Mouse (Mus musculus) kidney, postnatal 0 days (tissue): ENCODE measurements around the gene Dhps. TPM values are rescaled to one million over a fixed set of nuclear protein-coding genes. Genes with fewer than 3 reads are reported as not detected.

Experiments
- ATAC-seq: fragments of 200-750 bp; cut with Nextera tagmentation; replicated peaks from 2 replicates; pipeline ENCODE4 v1.8.0; 2017; ENCODE audit warnings: low read depth, moderate number of reproducible peaks, moderate TSS enrichment, moderate library complexity; ENCODE audit not compliant: low FRiP score
- DNase-seq: peaks from one replicate; pipeline ENCODE4 v3.0.0-alpha.2; 2016; ENCODE audit warnings: low spot score
- H3K27ac ChIP-seq: fragments of 300-500 bp; sonication (generic); 2 replicates; pipeline ENCODE4 v1.5.1; 2014; ENCODE audit warnings: mild to moderate bottlenecking
- H3K27me3 ChIP-seq: fragments of 300-500 bp; sonication (generic); 2 replicates; pipeline ENCODE4 v1.6.1; 2014; ENCODE audit warnings: low read length, mixed read lengths; ENCODE audit not compliant: insufficient read depth
- H3K36me3 ChIP-seq: fragments of 300-500 bp; sonication (generic); 2 replicates; pipeline ENCODE4 v1.6.1; 2014; ENCODE audit warnings: low read length, mixed read lengths; ENCODE audit not compliant: insufficient read depth
- H3K4me1 ChIP-seq: fragments of 300-500 bp; sonication (generic); replicated peaks from 2 replicates; pipeline ENCODE4 v1.6.1; 2014; ENCODE audit warnings: antibody characterized with exemption, low read length, mixed read lengths; ENCODE audit not compliant: insufficient read depth
- H3K4me2 ChIP-seq: fragments of 300-500 bp; sonication (generic); 2 replicates; pipeline ENCODE4 v1.6.1; 2014; ENCODE audit warnings: mild to moderate bottlenecking, low read length, moderate library complexity, mixed read lengths
- H3K4me3 ChIP-seq: fragments of 300-500 bp; sonication (generic); replicated peaks from 2 replicates; pipeline ENCODE4 v1.5.1; 2014; ENCODE audit warnings: low read depth, low read length
- H3K9ac ChIP-seq: fragments of 300-500 bp; sonication (generic); 2 replicates; pipeline ENCODE4 v1.6.1; 2014; ENCODE audit warnings: low read depth, low read length
- H3K9me3 ChIP-seq: fragments of 300-500 bp; sonication (generic); replicated peaks from 2 replicates; pipeline ENCODE4 v1.6.1; 2016; ENCODE audit warnings: low read length, inconsistent platforms, mixed read lengths
- CTCF ChIP-seq: IDR thresholded peaks from 2 replicates; pipeline ENCODE4 v1.5.1; 2016; ENCODE audit warnings: antibody characterized with exemption, low read depth, mild to moderate bottlenecking, moderate library complexity
- WGBS: fragments of 180-500 bp; shearing (Covaris S2); extraction: QIAGEN DNeasy Blood & Tissue Kit; methylation state at CpG from one replicate; pipeline ENCODE4 v1.1.7; 2014; 5-methylcytosine and 5-hydroxymethylcytosine counted together
- polyA plus RNA-seq: library from polyadenylated mRNA; unstranded; fragments of >200 nt; fragmentation: Nextera tagmentation; extraction: Ambion mirVana; gene quantifications from 2 replicates; pipeline ENCODE4 v1.2.1, GENCODE M21; 2015

Dhps gene
- polyA plus RNA-seq, 1 experiment from 2014 or later = 55.7 TPM

DNA sequence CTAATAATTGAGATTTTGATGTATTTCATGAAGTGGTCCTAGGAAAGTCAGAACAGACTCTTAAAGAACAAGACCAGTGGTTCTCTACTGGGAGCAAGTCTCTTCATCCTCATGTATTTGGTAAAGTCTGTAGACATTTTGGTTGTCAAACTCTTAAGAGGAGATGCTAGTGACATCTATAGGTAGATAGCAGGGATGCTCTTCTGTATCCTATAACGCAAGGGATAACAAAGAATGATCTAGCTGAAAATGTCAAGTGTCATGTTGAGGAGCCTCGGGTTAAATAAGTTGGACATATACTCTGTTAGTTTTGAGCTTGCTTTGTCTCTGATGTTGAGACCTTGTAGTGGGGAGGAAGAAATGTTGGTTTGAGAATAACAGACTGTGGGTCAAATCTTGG lies 43.6 kb upstream of the Dhps start:
- Histone ChIP-seq H3K27ac (no peak overlapping the region), H3K27me3 (no peaks in the 10 kb centered on the region), H3K4me2 (peak overlapping the region; percentile 50), H3K9ac (peak overlapping the region; percentile 99), H3K4me1 (peaks cover 14% of the 10 kb centered on the region), H3K9me3 (no peaks in the 10 kb centered on the region), H3K4me3 (peak overlapping the region; percentile 98), H3K36me3 (peaks cover 29% of the 10 kb centered on the region)
- ATAC-seq (no peak), DNase-seq (peak; percentile 17)
- 8% methylated on average over 2 of the region's 2 CpGs for WGBS
- no peak for TF ChIP-seq CTCF

DNA sequence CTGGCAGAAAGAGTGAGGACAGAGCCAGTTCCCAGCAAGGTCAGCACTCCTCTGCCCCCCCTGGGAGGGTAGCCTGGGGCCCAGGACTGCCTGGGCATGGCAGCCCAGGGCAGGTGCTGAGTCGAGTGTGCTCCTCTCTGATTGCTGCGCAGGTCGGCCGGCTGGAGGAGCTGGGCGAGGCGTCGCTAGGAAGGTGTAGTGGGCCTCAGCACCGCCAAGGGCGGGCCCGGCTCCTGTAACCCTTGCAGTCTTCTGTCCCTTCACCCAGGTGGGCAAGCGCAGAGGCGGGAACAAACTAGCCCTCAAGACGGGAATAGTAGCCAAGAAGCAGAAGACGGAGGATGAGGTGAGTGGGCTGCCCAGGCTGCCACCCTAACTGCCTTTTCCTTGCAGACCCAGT lies 42.3 kb upstream of the Dhps start:
- H3K36me3 ChIP-seq = peaks cover 26% of the 10 kb centered on the region
- 88% methylated on average over 14 of the region's 14 CpGs for WGBS
- H3K9me3 ChIP-seq = no peaks in the 10 kb centered on the region
- DNase-seq = no peak
- no peak overlapping the region for H3K9ac ChIP-seq
- H3K4me2 ChIP-seq = peak overlapping the region; percentile 50; the same call in 1 of the 2 replicates
- no peak for ATAC-seq
- H3K27me3 ChIP-seq = no peaks in the 10 kb centered on the region
- H3K27ac ChIP-seq = no peak overlapping the region
- peaks cover 12% of the 10 kb centered on the region for H3K4me1 ChIP-seq
- TF ChIP-seq CTCF = no peak
- H3K4me3 ChIP-seq = no peak overlapping the region

DNA sequence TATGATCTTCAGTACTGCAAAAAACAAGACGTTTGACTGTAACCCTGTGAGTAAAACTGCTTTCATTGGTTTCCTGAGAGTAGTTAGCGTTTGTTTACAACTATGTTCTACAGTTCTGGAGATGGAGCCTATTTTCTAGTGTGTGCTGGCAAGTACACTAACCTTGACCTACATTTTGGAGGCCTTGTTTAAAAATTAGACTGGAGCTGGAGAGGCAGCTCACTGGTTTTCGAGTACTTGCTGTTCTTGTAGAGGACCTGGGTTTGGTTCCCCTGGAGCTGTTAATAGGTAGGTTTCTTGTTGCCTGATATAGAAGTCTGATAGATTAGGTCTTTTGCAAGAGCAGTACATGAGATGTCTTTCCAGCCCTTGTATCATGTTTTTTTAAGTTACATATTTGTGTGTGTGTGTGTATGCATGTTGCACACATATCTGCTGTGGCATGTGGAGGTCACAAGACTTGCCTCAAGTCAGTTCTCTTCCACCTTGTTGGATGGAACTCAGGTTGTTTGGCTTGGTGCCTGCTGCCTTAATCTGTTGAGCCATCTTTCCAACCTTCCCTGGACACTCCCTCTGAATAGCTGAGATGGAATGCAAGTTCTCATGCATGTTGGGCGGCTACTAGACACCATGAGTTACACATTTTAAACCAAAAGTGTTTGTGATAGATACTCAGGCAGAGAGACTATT lies 38.8 kb upstream of the Dhps start:
- no peak overlapping the region for H3K9ac ChIP-seq
- DNase-seq (no peak), ATAC-seq (no peak)
- H3K4me2 ChIP-seq = no peak overlapping the region
- H3K27me3 ChIP-seq = no peaks in the 10 kb centered on the region
- peak overlapping the region; percentile 54; the same call in 1 of the 2 replicates for H3K27ac ChIP-seq
- WGBS = 80% methylated on average over 4 of the region's 4 CpGs
- no peaks in the 10 kb centered on the region for H3K9me3 ChIP-seq
- peaks cover 13% of the 10 kb centered on the region; the same call in 1 of the 2 replicates for H3K4me1 ChIP-seq
- H3K4me3 ChIP-seq = no peak overlapping the region
- H3K36me3 ChIP-seq = peaks cover 26% of the 10 kb centered on the region
- no peak for TF ChIP-seq CTCF

DNA sequence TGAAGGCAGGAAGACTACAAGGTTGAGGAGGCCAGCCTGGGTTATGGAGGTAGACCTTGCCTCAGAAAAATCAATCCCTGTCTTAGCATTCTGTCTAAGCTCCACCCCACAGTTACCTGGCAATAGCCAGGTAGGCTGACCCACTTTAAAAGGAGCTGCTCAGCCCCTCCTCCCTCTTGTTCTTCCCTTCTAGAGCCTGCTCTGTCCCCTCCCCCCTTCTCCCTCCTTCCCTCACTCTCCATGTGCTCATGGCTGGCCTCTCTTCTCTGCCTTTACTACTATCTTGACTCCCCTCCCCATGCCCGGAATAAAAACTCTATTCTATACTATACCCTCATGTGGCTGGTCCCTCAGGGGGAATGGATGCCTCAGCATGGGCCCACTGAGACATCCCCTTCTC lies 37.7 kb upstream of the Dhps start:
- H3K27ac ChIP-seq = no peak overlapping the region; the same call in 1 of the 2 replicates
- H3K4me1 ChIP-seq = peaks cover 12% of the 10 kb centered on the region
- no peak overlapping the region for H3K4me3 ChIP-seq
- no peak for TF ChIP-seq CTCF
- no peaks in the 10 kb centered on the region for H3K27me3 ChIP-seq
- no peaks in the 10 kb centered on the region for H3K9me3 ChIP-seq
- DNase-seq (no peak), ATAC-seq (no peak)
- no peak overlapping the region for H3K9ac ChIP-seq
- no peak overlapping the region for H3K4me2 ChIP-seq
- H3K36me3 ChIP-seq = peaks cover 26% of the 10 kb centered on the region
- WGBS = 68% methylated on average over 1 of the region's 1 CpGs

DNA sequence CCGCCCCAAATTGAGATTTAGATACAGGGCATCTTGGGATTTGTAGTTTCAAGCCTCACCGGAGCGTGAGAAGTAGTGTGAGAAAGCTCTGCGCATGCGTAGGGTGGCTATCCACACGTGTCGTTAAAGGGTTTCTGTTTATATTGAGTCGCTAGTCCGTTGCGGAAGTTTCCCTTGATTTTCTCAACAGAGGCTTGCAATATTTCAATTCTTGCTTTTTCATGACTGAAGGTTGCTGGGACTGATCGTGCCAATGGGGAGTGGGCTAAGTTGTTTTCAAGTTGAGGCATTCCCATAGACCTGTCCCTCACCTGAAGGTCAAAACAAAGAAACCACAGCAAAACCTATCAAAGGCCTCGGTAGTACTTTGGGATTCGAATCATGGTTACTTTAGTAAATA lies 36.8 kb upstream of the Dhps start:
- WGBS = 4% methylated on average over 13 of the region's 13 CpGs
- no peaks in the 10 kb centered on the region for H3K27me3 ChIP-seq
- H3K9ac ChIP-seq = peak overlapping the region; percentile 69; the same call in 1 of the 2 replicates
- peaks cover 13% of the 10 kb centered on the region for H3K4me1 ChIP-seq
- ATAC-seq (no peak), DNase-seq (peak; percentile 95)
- H3K4me3 ChIP-seq = peak overlapping the region; percentile 85
- peaks cover 24% of the 10 kb centered on the region for H3K36me3 ChIP-seq
- no peak for TF ChIP-seq CTCF
- H3K9me3 ChIP-seq = no peaks in the 10 kb centered on the region
- H3K27ac ChIP-seq = no peak overlapping the region
- peak overlapping the region; percentile 91 for H3K4me2 ChIP-seq

DNA sequence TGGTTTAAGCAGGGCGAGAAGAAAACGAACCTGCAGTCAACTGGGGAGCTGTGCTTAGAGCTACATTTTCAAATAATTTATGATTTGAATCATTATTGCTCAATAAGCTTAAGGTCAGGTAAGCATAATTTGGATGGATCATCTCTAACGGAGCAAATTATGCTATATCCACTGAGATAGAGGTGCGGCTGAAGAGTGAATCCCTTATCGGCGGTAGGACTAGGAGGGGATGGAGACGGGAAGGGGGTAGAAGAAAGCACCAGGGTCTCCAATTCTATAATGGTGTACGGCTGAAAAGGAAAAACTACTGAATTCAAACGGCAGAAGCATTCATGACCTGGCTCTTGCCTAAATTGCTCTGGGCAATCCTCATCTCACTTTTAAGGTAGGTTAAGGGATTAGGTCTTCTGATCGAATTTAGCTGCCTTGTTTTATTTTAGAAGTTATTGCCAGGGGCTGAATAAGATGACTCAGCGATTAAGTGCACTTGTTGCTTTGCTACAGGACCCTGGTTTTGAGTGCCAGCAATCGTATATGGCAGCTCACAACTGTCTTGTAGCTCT lies 36.3 kb upstream of the Dhps start:
- Histone ChIP-seq H3K36me3 (peaks cover 19% of the 10 kb centered on the region), H3K4me3 (peak overlapping the region; percentile 85), H3K4me2 (peak overlapping the region; percentile 91), H3K4me1 (peaks cover 13% of the 10 kb centered on the region), H3K27ac (peak overlapping the region; percentile 92), H3K27me3 (no peaks in the 10 kb centered on the region), H3K9ac (peak overlapping the region; percentile 69), H3K9me3 (no peaks in the 10 kb centered on the region)
- DNase-seq = peak; percentile 18
- no peak for ATAC-seq
- 7% methylated on average over 12 of the region's 12 CpGs for WGBS
- no peak for TF ChIP-seq CTCF
